Mouse (Mus musculus) spleen, postnatal 0 days (tissue): ENCODE measurements around the gene Clk1. TPM values are rescaled to one million over a fixed set of nuclear protein-coding genes. Genes with fewer than 3 reads are reported as not detected.

Experiments
- polyA plus RNA-seq: library from polyadenylated mRNA; unstranded; fragments of >200 nt; fragmentation: Nextera tagmentation; extraction: Ambion mirVana; gene quantifications from 2 replicates; pipeline ENCODE4 v1.2.1, GENCODE M21; 2015

The Clk1 gene
- polyA plus RNA-seq, result 167 and 178 TPM in 2 replicates

GRCm38 (mm10) chr1:58423371-58424248, at the start of gene Clk1:
TSS of gene Clk1 (minus strand) at chr1:58424066.

GRCm38 (mm10) chr1:58445143-58445722, 21.4 kb upstream of the Clk1 start, which contains the start of the genes Nif3l1 and Ppil3:
TSS of gene Nif3l1 (plus strand) at chr1:58445151.
TSS of gene Ppil3 (minus strand) at chr1:58445486.

GRCm38 (mm10) chr1:58392652-58393283, 31.1 kb downstream of the Clk1 start, which contains the start of gene Bzw1:
TSS of gene Bzw1 (plus strand) at chr1:58392898.

Other genes with a start within 250 kb of the Clk1 start
- gene Aox4, start 213.7 kb downstream of the Clk1 start, polyA plus RNA-seq, result 0.04 and 0.10 TPM in 2 replicates
- 0.04 TPM in 1 of 2 replicates, not detected in the other for gene Aox2, start 145.7 kb downstream of the Clk1 start, polyA plus RNA-seq
- gene Bzw1, start 31.2 kb downstream of the Clk1 start, polyA plus RNA-seq, result 176 and 182 TPM in 2 replicates
- gene Nif3l1, start 21.1 kb upstream of the Clk1 start, polyA plus RNA-seq, result 19.3 and 19.8 TPM in 2 replicates
- 33.7 and 35.8 TPM in 2 replicates for gene Ppil3, start 21.4 kb upstream of the Clk1 start, polyA plus RNA-seq
- gene Orc2, start 81.0 kb upstream of the Clk1 start, polyA plus RNA-seq, result 39.4 and 40.6 TPM in 2 replicates
- 3.7 and 4.4 TPM in 2 replicates for gene Fam126b, start 162.3 kb upstream of the Clk1 start, polyA plus RNA-seq
- gene Ndufb3, start 162.3 kb upstream of the Clk1 start, polyA plus RNA-seq, result 167 and 170 TPM in 2 replicates